Mouse (Mus musculus): ENCODE data around the gene Them7.
A peak's percentile ranks its signal among the peaks of the same experiment; 100 is the strongest.

The Them7 gene

GRCm38 (mm10) chr2:105418629-105419227 is 194.6 kb downstream of the Them7 start:
- DNase-seq = no peak

- DNase-seq = no peak
Measured at GRCm38 (mm10) chr2:105427447-105427846, 203.3 kb downstream of the Them7 start.

GRCm38 (mm10) chr2:105428029-105428428 is 203.9 kb downstream of the Them7 start:
- DNase-seq = peak; percentile 90 to 91

- DNase-seq = no peak
Measured at GRCm38 (mm10) chr2:105428467-105428866, 204.3 kb downstream of the Them7 start.
